Mouse (Mus musculus) CH12.LX (cell line): ENCODE results near the gene Gbe1. TPM values are rescaled to one million over a fixed set of nuclear protein-coding genes. Genes with fewer than 3 reads are reported as not detected.

Source experiments
- DNase-seq: peaks from one replicate; pipeline ENCODE4 v3.0.0-alpha.2; 2013; ENCODE audit errors: extremely low read depth
- H3K27ac ChIP-seq: 2 replicates; pipeline ENCODE4 v1.5.1; 2012; ENCODE audit warnings: low read depth, mild to moderate bottlenecking, control low read depth, moderate library complexity; ENCODE audit not compliant: insufficient read depth
- H3K27me3 ChIP-seq: replicated peaks from 2 replicates; pipeline ENCODE3; 2012; ENCODE audit warnings: inconsistent platforms
- H3K36me3 ChIP-seq, 2 experiments: replicated peaks in 1 of 2; 2 replicates each; pipeline versions ENCODE3 to v1.6.1; 2012; ENCODE audit warnings: inconsistent platforms in 1 of 2, low read length in 1 of 2, mild to moderate bottlenecking in 1 of 2, mixed read lengths in 1 of 2, moderate library complexity in 1 of 2; ENCODE audit not compliant: control insufficient read depth in 1 of 2, insufficient read depth in 1 of 2
- H3K4me1 ChIP-seq, 2 experiments: 2 replicates each; pipeline ENCODE4 v1.6.1; 2012; ENCODE audit warnings: inconsistent platforms in 1 of 2, moderate library complexity in 1 of 2; ENCODE audit not compliant: insufficient read depth in 2 of 2, control insufficient read depth in 1 of 2
- H3K4me2 ChIP-seq: 2 replicates; pipeline ENCODE4 v1.6.1; 2012; ENCODE audit warnings: low read depth, mild to moderate bottlenecking, control low read depth; ENCODE audit not compliant: poor library complexity, insufficient read depth, severe bottlenecking
- H3K4me3 ChIP-seq, 3 experiments: fragments of 150-350 bp in 1 of 3; sonication (generic) in 1 of 3; replicated peaks in 1 of 3; 2 replicates each; pipeline versions ENCODE3 to v1.5.1; 2011 to 2012; ENCODE audit warnings: low read depth in 2 of 3, low read length in 2 of 3, mild to moderate bottlenecking in 2 of 3, moderate library complexity in 2 of 3, control low read depth in 1 of 3, improper control_type of control experiment in 1 of 3, inconsistent platforms in 1 of 3, mixed read lengths in 1 of 3; ENCODE audit not compliant: poor library complexity in 1 of 3
- H3K79me2 ChIP-seq: replicated peaks from 2 replicates; pipeline ENCODE4 v1.6.1; 2012; ENCODE audit warnings: mild to moderate bottlenecking, moderate library complexity; ENCODE audit not compliant: control insufficient read depth, poor library complexity, insufficient read depth, severe bottlenecking; ENCODE audit errors: extremely low read depth
- H3K9ac ChIP-seq: 2 replicates; pipeline ENCODE4 v1.6.1; 2012; ENCODE audit warnings: low read depth, mild to moderate bottlenecking, control low read depth, moderate library complexity; ENCODE audit not compliant: insufficient read depth
- H3K9me3 ChIP-seq: replicated peaks from 2 replicates; pipeline ENCODE3; 2012; ENCODE audit warnings: low read length, inconsistent platforms, mixed read lengths
- BHLHE40 ChIP-seq: IDR thresholded peaks from 2 replicates; pipeline ENCODE4 v1.6.1; 2011; ENCODE audit warnings: mild to moderate bottlenecking, low read depth, low read length, improper control_type of control experiment
- CHD1 ChIP-seq: IDR thresholded peaks from 2 replicates; pipeline ENCODE4 v1.6.1; 2012; ENCODE audit warnings: low read depth, low read length, improper control_type of control experiment, inconsistent platforms
- GABPA ChIP-seq: IDR thresholded peaks from 2 replicates; pipeline ENCODE4 v1.6.1; 2012; ENCODE audit warnings: low read depth, low read length, improper control_type of control experiment, inconsistent platforms; ENCODE audit not compliant: insufficient replicate concordance
- HCFC1 ChIP-seq: IDR thresholded peaks from 2 replicates; pipeline ENCODE4 v1.6.1; 2012; ENCODE audit warnings: low read depth, mild to moderate bottlenecking, inconsistent platforms, low read length, improper control_type of control experiment
- IRF4 ChIP-seq: IDR thresholded peaks from 2 replicates; pipeline ENCODE4 v1.6.1; 2014; ENCODE audit warnings: low read depth, mild to moderate bottlenecking, inconsistent platforms, low read length, improper control_type of control experiment
- JUN ChIP-seq: IDR thresholded peaks from 2 replicates; pipeline ENCODE4 v1.6.1; 2011; ENCODE audit warnings: low read depth, mild to moderate bottlenecking, low read length, improper control_type of control experiment, moderate library complexity; ENCODE audit not compliant: insufficient read depth
- JUND ChIP-seq: conservative IDR thresholded peaks from 2 replicates; pipeline ENCODE4 v1.6.1; 2011; ENCODE audit warnings: low read depth, low read length, improper control_type of control experiment
- KAT2A ChIP-seq: IDR thresholded peaks from 2 replicates; pipeline ENCODE4 v1.6.1; 2012; ENCODE audit warnings: low read length, improper control_type of control experiment, inconsistent platforms; ENCODE audit not compliant: insufficient replicate concordance
- MAFK ChIP-seq: IDR thresholded peaks from 2 replicates; pipeline ENCODE4 v1.6.1; 2011; ENCODE audit warnings: low read length, improper control_type of control experiment; ENCODE audit not compliant: insufficient replicate concordance
- MAX ChIP-seq: IDR thresholded peaks from 2 replicates; pipeline ENCODE4 v1.6.1; 2011; ENCODE audit warnings: low read length, improper control_type of control experiment
- MAZ ChIP-seq: IDR thresholded peaks from 2 replicates; pipeline ENCODE4 v1.6.1; 2012; ENCODE audit warnings: low read depth, mild to moderate bottlenecking, inconsistent platforms, low read length, improper control_type of control experiment, moderate library complexity
- MEF2A ChIP-seq: IDR thresholded peaks from 2 replicates; pipeline ENCODE4 v1.6.1; 2014; ENCODE audit warnings: low read depth, mild to moderate bottlenecking, inconsistent platforms, low read length, improper control_type of control experiment, borderline replicate concordance
- MXI1 ChIP-seq: IDR thresholded peaks from 2 replicates; pipeline ENCODE4 v1.6.1; 2011; ENCODE audit warnings: mild to moderate bottlenecking, low read depth, low read length, improper control_type of control experiment
- MYC ChIP-seq: IDR thresholded peaks from 2 replicates; pipeline ENCODE4 v1.6.1; 2011; ENCODE audit warnings: low read depth, mild to moderate bottlenecking, improper control_type of control experiment, low read length
- NELFE ChIP-seq: IDR thresholded peaks from 2 replicates; pipeline ENCODE4 v1.6.1; 2011; ENCODE audit warnings: low read depth, low read length, improper control_type of control experiment
- NRF1 ChIP-seq: IDR thresholded peaks from 2 replicates; pipeline ENCODE4 v1.6.1; 2014; ENCODE audit warnings: low read depth, mild to moderate bottlenecking, inconsistent platforms, low read length, improper control_type of control experiment, moderate library complexity
- PAX5 ChIP-seq: IDR thresholded peaks from 2 replicates; pipeline ENCODE4 v1.6.1; 2012; ENCODE audit warnings: low read length, inconsistent platforms, mixed read lengths
- POLR2A ChIP-seq: IDR thresholded peaks from 2 replicates; pipeline ENCODE4 v1.6.1; 2011; ENCODE audit warnings: low read depth, mild to moderate bottlenecking, improper control_type of control experiment, low read length
- RAD21 ChIP-seq: IDR thresholded peaks from 2 replicates; pipeline ENCODE4 v1.6.1; 2011; ENCODE audit warnings: low read depth, mild to moderate bottlenecking, low read length, improper control_type of control experiment, moderate library complexity
- RCOR1 ChIP-seq: conservative IDR thresholded peaks from 2 replicates; pipeline ENCODE4 v1.6.1; 2012; ENCODE audit warnings: low read depth, mild to moderate bottlenecking, inconsistent platforms, low read length, improper control_type of control experiment
- SIN3A ChIP-seq: IDR thresholded peaks from 2 replicates; pipeline ENCODE4 v1.6.1; 2012; ENCODE audit warnings: low read length, improper control_type of control experiment, inconsistent platforms
- SMC3 ChIP-seq: IDR thresholded peaks from 2 replicates; pipeline ENCODE4 v1.6.1; 2011; ENCODE audit warnings: low read depth, low read length, improper control_type of control experiment
- TBP ChIP-seq: conservative IDR thresholded peaks from 2 replicates; pipeline ENCODE4 v1.6.1; 2011; ENCODE audit warnings: low read depth, low read length, improper control_type of control experiment
- UBTF ChIP-seq: IDR thresholded peaks from 2 replicates; pipeline ENCODE4 v1.6.1; 2012; ENCODE audit warnings: low read depth, mild to moderate bottlenecking, inconsistent platforms, low read length, improper control_type of control experiment, moderate library complexity
- USF2 ChIP-seq: conservative IDR thresholded peaks from 2 replicates; pipeline ENCODE4 v1.6.1; 2011; ENCODE audit warnings: low read depth, low read length, improper control_type of control experiment
- ZMIZ1 ChIP-seq: IDR thresholded peaks from 2 replicates; pipeline ENCODE4 v1.6.1; 2012; ENCODE audit warnings: low read depth, mild to moderate bottlenecking, inconsistent platforms, low read length, improper control_type of control experiment
- ZNF384 ChIP-seq: IDR thresholded peaks from 2 replicates; pipeline ENCODE4 v1.6.1; 2012; ENCODE audit warnings: low read depth, low read length, improper control_type of control experiment, inconsistent platforms
- dilution Hi-C: fragments of 300-500 bp; cut with MboI; formaldehyde crosslinking; loops from 2 replicates; pipeline ENCODE4 v1.14.3; 2020; ENCODE audit warnings: low sequenced_read_pairs; ENCODE audit not compliant: extremely low pct_unique_long_range_greater_than_20kb, extremely low pct_ligation_motif_present
- in situ Hi-C: fragments of 300-500 bp; cut with MboI; formaldehyde crosslinking; loops from 3 replicates; pipeline ENCODE4 v1.14.3; 2019; ENCODE audit warnings: low sequenced_read_pairs, low pct_ligation_motif_present, low pct_unique_long_range_greater_than_20kb, mixed read lengths
- polyA plus RNA-seq: library from polyadenylated mRNA; unstranded; fragments of >175 nt; gene quantifications from 2 replicates; pipeline ENCODE4 v1.2.1, GENCODE M21; 2012; ENCODE audit warnings: low read depth; ENCODE audit not compliant: insufficient read length
- total RNA-seq, 2 experiments: library from RNA; depleted of rRNA; stranded (reverse); fragments of 300-350 nt in 1 of 2; fragments of >200 nt in 1 of 2; gene quantifications; 2 replicates each; pipeline ENCODE4 v1.2.3; 2012 to 2014

Gene Gbe1
- total and polyA plus RNA-seq, 3 experiments: not detected

DNA sequence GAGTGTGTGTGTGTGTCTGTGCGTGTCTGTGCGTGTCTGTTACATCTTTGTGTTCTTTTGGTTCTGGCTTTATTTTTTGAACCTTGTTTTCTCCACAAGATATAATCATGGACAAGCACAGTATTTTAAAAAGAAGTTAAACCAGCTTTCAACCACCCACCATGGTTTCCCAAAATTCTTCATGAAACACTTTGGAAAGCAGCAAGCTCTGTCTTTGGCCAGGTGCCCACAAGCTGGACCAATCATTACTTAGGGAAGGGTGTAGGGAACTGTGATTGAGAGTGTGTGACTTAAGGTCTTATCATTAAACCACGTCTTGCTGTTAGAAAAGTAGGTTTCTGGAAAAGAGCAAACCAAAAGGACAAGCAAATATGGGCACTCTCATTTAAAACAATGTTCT lies 288.6 kb downstream of the Gbe1 start:
- H3K9ac ChIP-seq: no peak overlapping the region
- dilution Hi-C loops: no loop called here
- in situ Hi-C loops: no loop called here
- no peak overlapping the region for H3K27ac ChIP-seq
- no peaks in the 10 kb centered on the region for H3K79me2 ChIP-seq
- no peaks in the 10 kb centered on the region for H3K4me1 ChIP-seq
- no peaks in the 10 kb centered on the region for H3K36me3 ChIP-seq
- no peak for DNase-seq
- TF ChIP-seq JUN (no peak), IRF4 (no peak), RAD21 (no peak), USF2 (no peak), MAZ (no peak), BHLHE40 (no peak), JUND (no peak), SMC3 (no peak), GABPA (no peak), ZMIZ1 (no peak), NELFE (no peak), MXI1 (no peak), POLR2A (no peak), MEF2A (no peak)
- no peak overlapping the region for H3K4me3 ChIP-seq
- no peaks in the 10 kb centered on the region for H3K27me3 ChIP-seq
- peaks cover 38% of the 10 kb centered on the region for H3K9me3 ChIP-seq
- no peak overlapping the region for H3K4me2 ChIP-seq

- TF ChIP-seq USF2: no peak
- no peak for TF ChIP-seq TBP
- TF ChIP-seq ZNF384: no peak
- TF ChIP-seq POLR2A: no peak
- no peak for TF ChIP-seq MYC
- no peak for TF ChIP-seq CHD1
- TF ChIP-seq MAX: no peak
- no peak for TF ChIP-seq BHLHE40
- TF ChIP-seq MEF2A: no peak
- no peak for TF ChIP-seq MAFK
- no peak for TF ChIP-seq SIN3A
- no peak for TF ChIP-seq HCFC1
- TF ChIP-seq PAX5: no peak
- no peak for TF ChIP-seq MXI1
- TF ChIP-seq KAT2A: no peak
- TF ChIP-seq RCOR1: no peak
- no peak for TF ChIP-seq NRF1
- no peak for TF ChIP-seq UBTF
- no peak for DNase-seq
- Histone ChIP-seq H3K4me2 (no peak overlapping the region), H3K9ac (no peak overlapping the region), H3K79me2 (no peaks in the 10 kb centered on the region), H3K4me3 (no peak overlapping the region), H3K27ac (no peak overlapping the region), H3K9me3 (peaks cover 34% of the 10 kb centered on the region), H3K4me1 (no peaks in the 10 kb centered on the region), H3K36me3 (no peaks in the 10 kb centered on the region), H3K27me3 (no peaks in the 10 kb centered on the region)
- in situ Hi-C loops: no loop called here
- dilution Hi-C loops: no loop called here
Observed at GRCm38 (mm10) chr16:70608358-70608757, 294.6 kb downstream of the Gbe1 start.
